Mouse (Mus musculus) hindbrain, embryonic 10.5 days (tissue): ENCODE measurements around the gene Fgfr1op2. TPM values are rescaled to one million over a fixed set of nuclear protein-coding genes. Genes with fewer than 3 reads are reported as not detected.
"Not testable (repeated sequence)": the region's sequence is repeated elsewhere in the genome, so short reads cannot be mapped to it uniquely, and the experiment has no call there.

Experiments
- DNase-seq: peaks from one replicate; pipeline ENCODE4 v3.0.0-alpha.2; 2017; ENCODE audit warnings: low spot score
- H3K27ac ChIP-seq: fragments of 300-500 bp; sonication (generic); 2 replicates; pipeline ENCODE4 v1.5.1; 2016; ENCODE audit warnings: mild to moderate bottlenecking, moderate library complexity
- H3K27me3 ChIP-seq: fragments of 300-500 bp; sonication (generic); 2 replicates; pipeline ENCODE4 v1.6.1; 2016; ENCODE audit warnings: mild to moderate bottlenecking; ENCODE audit not compliant: poor library complexity, insufficient read depth, severe bottlenecking
- H3K36me3 ChIP-seq: fragments of 300-500 bp; sonication (generic); 2 replicates; pipeline ENCODE4 v1.6.1; 2016; ENCODE audit warnings: mild to moderate bottlenecking, moderate library complexity
- H3K4me1 ChIP-seq: fragments of 300-500 bp; sonication (generic); replicated peaks from 2 replicates; pipeline ENCODE4 v1.6.1; 2016; ENCODE audit warnings: mild to moderate bottlenecking
- H3K4me3 ChIP-seq: fragments of 300-500 bp; sonication (generic); 2 replicates; pipeline ENCODE4 v1.5.1; 2016; ENCODE audit warnings: mild to moderate bottlenecking, moderate library complexity
- H3K9me3 ChIP-seq: fragments of 300-500 bp; sonication (generic); 2 replicates; pipeline ENCODE4 v1.6.1; 2016; ENCODE audit warnings: mild to moderate bottlenecking, moderate library complexity
- WGBS: fragments of 180-500 bp; shearing (Covaris S2); methylation state at CpG from one replicate; pipeline ENCODE4 v1.1.7; 2016; 5-methylcytosine and 5-hydroxymethylcytosine counted together
- polyA plus RNA-seq: library from polyadenylated mRNA; unstranded; fragments of >200 nt; fragmentation: Nextera tagmentation; extraction: Ambion mirVana; gene quantifications from 2 replicates; pipeline ENCODE4 v1.2.1, GENCODE M21; 2016

Fgfr1op2 gene
- polyA plus RNA-seq, 1 experiment from 2014 or later: 68.2 TPM

- H3K4me1 ChIP-seq, H3K4me3 ChIP-seq, DNase-seq, H3K9me3 ChIP-seq, H3K27ac ChIP-seq, H3K27me3 ChIP-seq: not testable (repeated sequence)
- H3K36me3 ChIP-seq: peaks cover 76% of the 10 kb centered on the region
- WGBS: 88% methylated on average over 1 of the region's 1 CpGs
Observed at GRCm38 (mm10) chr6:146562461-146562860, 14.5 kb upstream of the Fgfr1op2 start.

- H3K4me3 ChIP-seq: no peak overlapping the region
Observed at GRCm38 (mm10) chr6:146572073-146572472, 4.9 kb upstream of the Fgfr1op2 start.

GRCm38 (mm10) chr6:146577310-146578109, 507 bp downstream of the Fgfr1op2 start, which contains the start of gene Ints13:
Gene Ints13 (minus strand): TSS chr6:146577835.
- peak within 1 kb of the TSS; percentile 98 for H3K27ac ChIP-seq
- 0 out of 2 replicates have a peak, but pooled peaks cover 13% of the 10 kb centered on the region for H3K36me3 ChIP-seq
- peaks cover 41% of the 10 kb centered on the region for H3K4me1 ChIP-seq
- DNase-seq: peak; percentile 96
- H3K4me3 ChIP-seq: peak within 1 kb of the TSS; percentile 95
- under 1% methylated on average over 77 of the region's 77 CpGs for WGBS
- H3K9me3 ChIP-seq: no peaks in the 10 kb centered on the region
- no peaks in the 10 kb centered on the region for H3K27me3 ChIP-seq

More at GRCm38 (mm10) chr6:146572073-146572472, 4.9 kb upstream of the Fgfr1op2 start:
- Histone ChIP-seq H3K4me1 (peaks cover 22% of the 10 kb centered on the region), H3K36me3 (peaks cover 35% of the 10 kb centered on the region; the same call in 1 of the 2 replicates), H3K27me3 (no peaks in the 10 kb centered on the region), H3K27ac (no peak overlapping the region), H3K9me3 (no peaks in the 10 kb centered on the region)
- DNase-seq: no peak

GRCm38 (mm10) chr6:146578111-146578531, 1.1 kb downstream of the Fgfr1op2 start:
- peaks cover 41% of the 10 kb centered on the region for H3K4me1 ChIP-seq
- H3K27ac ChIP-seq: peak overlapping the region; percentile 98
- under 1% methylated on average over 22 of the region's 22 CpGs for WGBS
- H3K36me3 ChIP-seq: 0 out of 2 replicates have a peak, but pooled peaks cover 13% of the 10 kb centered on the region
- no peaks in the 10 kb centered on the region for H3K9me3 ChIP-seq
- no peaks in the 10 kb centered on the region for H3K27me3 ChIP-seq
- no peak for DNase-seq
- H3K4me3 ChIP-seq: peak overlapping the region; percentile 95

GRCm38 (mm10) chr6:146578586-146578985, 1.6 kb downstream of the Fgfr1op2 start:
- whole genome bisulfite sequencing: 20% methylated on average over 7 of the region's 7 CpGs
- no peaks in the 10 kb centered on the region for H3K27me3 ChIP-seq
- DNase-seq: no peak
- peaks cover 41% of the 10 kb centered on the region for H3K4me1 ChIP-seq
- peak overlapping the region; percentile 98 for H3K27ac ChIP-seq
- no peaks in the 10 kb centered on the region for H3K9me3 ChIP-seq
- peak overlapping the region; percentile 95 for H3K4me3 ChIP-seq
- 0 out of 2 replicates have a peak, but pooled peaks cover 13% of the 10 kb centered on the region for H3K36me3 ChIP-seq

- WGBS: 56% methylated on average over 2 of the region's 2 CpGs
- Histone ChIP-seq H3K4me3 (no peak overlapping the region), H3K27me3 (no peaks in the 10 kb centered on the region), H3K27ac (no peak overlapping the region), H3K36me3 (peaks cover 7% of the 10 kb centered on the region), H3K9me3 (no peaks in the 10 kb centered on the region), H3K4me1 (peaks cover 33% of the 10 kb centered on the region)
- DNase-seq: no peak
Observed at GRCm38 (mm10) chr6:146580381-146580926, 3.5 kb downstream of the Fgfr1op2 start.

- Histone ChIP-seq H3K27ac (no peak overlapping the region), H3K4me3 (no peak overlapping the region), H3K36me3 (peaks cover 36% of the 10 kb centered on the region), H3K27me3 (no peaks in the 10 kb centered on the region), H3K9me3 (no peaks in the 10 kb centered on the region), H3K4me1 (peaks cover 17% of the 10 kb centered on the region)
- 90% methylated on average over 2 of the region's 2 CpGs for WGBS
- DNase-seq: no peak
Observed at GRCm38 (mm10) chr6:146583366-146584046, 6.5 kb downstream of the Fgfr1op2 start.

- no peaks in the 10 kb centered on the region for H3K9me3 ChIP-seq
- no peak for DNase-seq
- WGBS: 94% methylated on average over 5 of the region's 5 CpGs
- H3K4me3 ChIP-seq: no peak overlapping the region
- H3K27ac ChIP-seq: no peak overlapping the region
- H3K27me3 ChIP-seq: no peaks in the 10 kb centered on the region
- peaks cover 53% of the 10 kb centered on the region for H3K36me3 ChIP-seq
- 0 out of 2 replicates have a peak, but pooled peaks cover 2% of the 10 kb centered on the region for H3K4me1 ChIP-seq
Observed at GRCm38 (mm10) chr6:146585134-146585533, 8.1 kb downstream of the Fgfr1op2 start.

GRCm38 (mm10) chr6:146602601-146603000, 25.6 kb downstream of the Fgfr1op2 start:
- Histone ChIP-seq H3K9me3 (no peaks in the 10 kb centered on the region), H3K27me3 (no peaks in the 10 kb centered on the region), H3K4me3 (no peak overlapping the region), H3K4me1 (no peaks in the 10 kb centered on the region), H3K27ac (no peak overlapping the region), H3K36me3 (peaks cover 98% of the 10 kb centered on the region)
- 91% methylated on average over 4 of the region's 4 CpGs for WGBS
- no peak for DNase-seq

- 89% methylated on average over 10 of the region's 10 CpGs for WGBS
Observed at GRCm38 (mm10) chr6:146603651-146604050, 26.6 kb downstream of the Fgfr1op2 start.

GRCm38 (mm10) chr6:146611385-146611784, 34.4 kb downstream of the Fgfr1op2 start:
- no peak for DNase-seq
- Histone ChIP-seq H3K36me3 (peaks cover 93% of the 10 kb centered on the region), H3K4me1 (no peaks in the 10 kb centered on the region), H3K4me3 (no peak overlapping the region), H3K27ac (no peak overlapping the region), H3K9me3 (no peaks in the 10 kb centered on the region), H3K27me3 (no peaks in the 10 kb centered on the region)
- WGBS: 91% methylated on average over 6 of the region's 6 CpGs

More at GRCm38 (mm10) chr6:146603651-146604050, 26.6 kb downstream of the Fgfr1op2 start:
- peaks cover 98% of the 10 kb centered on the region for H3K36me3 ChIP-seq
- no peaks in the 10 kb centered on the region for H3K9me3 ChIP-seq
- H3K27ac ChIP-seq: no peak overlapping the region
- no peak overlapping the region for H3K4me3 ChIP-seq
- H3K27me3 ChIP-seq: no peaks in the 10 kb centered on the region
- no peak for DNase-seq
- H3K4me1 ChIP-seq: no peaks in the 10 kb centered on the region

- Histone ChIP-seq H3K9me3 (no peaks in the 10 kb centered on the region), H3K27ac (no peak overlapping the region), H3K36me3 (peaks cover 93% of the 10 kb centered on the region), H3K4me1 (no peaks in the 10 kb centered on the region), H3K4me3 (no peak overlapping the region), H3K27me3 (no peaks in the 10 kb centered on the region)
- DNase-seq: no peak
- 90% methylated on average over 7 of the region's 7 CpGs for WGBS
Observed at GRCm38 (mm10) chr6:146611897-146612296, 34.9 kb downstream of the Fgfr1op2 start.

- 87% methylated on average over 5 of the region's 5 CpGs for WGBS
- Histone ChIP-seq H3K4me1 (no peaks in the 10 kb centered on the region), H3K9me3 (no peaks in the 10 kb centered on the region), H3K4me3 (no peak overlapping the region), H3K27ac (no peak overlapping the region), H3K36me3 (peaks cover 93% of the 10 kb centered on the region), H3K27me3 (no peaks in the 10 kb centered on the region)
- no peak for DNase-seq
Observed at GRCm38 (mm10) chr6:146612736-146613135, 35.7 kb downstream of the Fgfr1op2 start.
